In the genomic region with DNA sequence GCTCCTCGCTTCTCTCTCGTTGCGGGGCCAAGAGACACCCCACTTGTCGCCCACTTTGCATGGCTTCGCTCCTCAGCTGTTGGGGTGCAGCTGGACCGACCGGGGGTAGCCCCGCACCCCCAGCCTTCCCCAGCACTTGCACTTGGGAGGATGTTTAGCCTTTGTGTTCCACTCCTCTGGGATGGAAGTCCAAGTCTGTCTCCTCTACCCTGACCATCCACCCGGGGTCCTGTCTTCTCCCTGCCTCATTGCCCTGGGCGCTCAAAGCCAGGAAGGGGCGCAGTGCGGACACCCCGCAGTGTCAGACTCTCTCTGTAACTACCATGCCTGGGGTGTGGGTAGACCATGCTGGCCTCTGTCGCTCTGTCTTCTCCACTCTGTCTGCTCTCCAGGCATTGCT, we compare ENCODE assay signal across 9 mouse cellular contexts. TPM values are rescaled to one million over a fixed set of nuclear protein-coding genes. Genes with fewer than 3 reads are reported as not detected.
A peak's percentile ranks its signal among the peaks of the same experiment; 100 is the strongest.
DNase-seq lines count a peak whose midpoint lies in the region; ATAC-seq lines count a peak whose summit lies in the region.
"Had no signal": no experiment of that assay in that cellular context is flagged by ENCODE, and none has a peak within 500 bp of the region (broad histone marks: within the 10 kb centered on the region; RNA-seq: fewer than 3 reads in every experiment).

No protein-coding gene starts in this region.

- peak overlapping the region; percentile 44 for H3K4me3 ChIP-seq in heart, embryonic 15.5 days
- H3K4me3 ChIP-seq in embryonic facial prominence, embryonic 10.5 days = peak overlapping the region; percentile 69
- peak overlapping the region; percentile 67 for H3K4me3 ChIP-seq in hindbrain, embryonic 15.5 days
- H3K4me3 ChIP-seq in midbrain, embryonic 14.5 days (replicated peaks; ENCODE audit: low read depth, low read length) = peak overlapping the region; percentile 59

- H3K9ac ChIP-seq in heart, embryonic 15.5 days = peak overlapping the region; percentile 17; the same call in 1 of the 2 replicates
- peak overlapping the region; percentile 65 for H3K9ac ChIP-seq in hindbrain, embryonic 15.5 days
- peak overlapping the region; percentile 68 for H3K9ac ChIP-seq in midbrain, embryonic 14.5 days (replicated peaks; ENCODE audit: low read length)

- 22% methylated on average over 14 of the region's 14 CpGs for WGBS in heart, embryonic 15.5 days
- 18% methylated on average over 14 of the region's 14 CpGs for WGBS in embryonic facial prominence, embryonic 10.5 days
- WGBS in hindbrain, embryonic 15.5 days = 12% methylated on average over 12 of the region's 14 CpGs
- WGBS in midbrain, embryonic 14.5 days = 12% methylated on average over 13 of the region's 14 CpGs

- no peaks in the 10 kb centered on the region for H3K36me3 ChIP-seq in heart, embryonic 15.5 days
- no peaks in the 10 kb centered on the region for H3K36me3 ChIP-seq in embryonic facial prominence, embryonic 10.5 days (replicated peaks)
- H3K36me3 ChIP-seq in hindbrain, embryonic 15.5 days = no peaks in the 10 kb centered on the region
- H3K36me3 ChIP-seq in midbrain, embryonic 14.5 days (ENCODE audit: control insufficient read depth, insufficient read depth, low read length) = no peaks in the 10 kb centered on the region

- no peak for ATAC-seq in heart, embryonic 15.5 days (replicated peaks; ENCODE audit: insufficient number of reproducible peaks, insufficient read depth, low FRiP score, low read depth)
- ATAC-seq in hindbrain, embryonic 15.5 days (ENCODE audit: low FRiP score, low read depth) = peak; percentile 76
- ATAC-seq in midbrain, embryonic 14.5 days (ENCODE audit: low FRiP score, low TSS enrichment) = peak; percentile 32

- H3K4me2 ChIP-seq in heart, embryonic 15.5 days = peak overlapping the region; percentile 80
- H3K4me2 ChIP-seq in hindbrain, embryonic 15.5 days = peak overlapping the region; percentile 99
- H3K4me2 ChIP-seq in midbrain, embryonic 14.5 days (ENCODE audit: low read length) = peak overlapping the region; percentile 98

- no peak for DNase-seq in heart, adult 8-10 months (ENCODE audit: low spot score)
- DNase-seq in embryonic facial prominence, embryonic 10.5 days (ENCODE audit: low spot score) = no peak
- peak; percentile 33 for DNase-seq in midbrain, embryonic 14.5 days
- no peak for DNase-seq in thymus, adult 18-20 months
- DNase-seq in urinary bladder, postnatal 10 days (ENCODE audit: low spot score) = no peak
- no peak for DNase-seq in spleen, adult 12 weeks (ENCODE audit: low spot score)

- H3K27ac ChIP-seq in heart, embryonic 15.5 days = no peak overlapping the region
- 0 out of 2 replicates have a peak overlapping the region, but pooled peaks have one; percentile 49 for H3K27ac ChIP-seq in embryonic facial prominence, embryonic 10.5 days (replicated peaks)
- H3K27ac ChIP-seq in hindbrain, embryonic 15.5 days (replicated peaks) = no peak overlapping the region; the same call in 1 of the 2 replicates
- H3K27ac ChIP-seq in midbrain, embryonic 14.5 days (replicated peaks; ENCODE audit: low read depth, low read length) = no peak overlapping the region

- H3K9me3 ChIP-seq in heart, embryonic 15.5 days (replicated peaks) = no peaks in the 10 kb centered on the region
- no peaks in the 10 kb centered on the region for H3K9me3 ChIP-seq in embryonic facial prominence, embryonic 10.5 days
- H3K9me3 ChIP-seq in hindbrain, embryonic 15.5 days = no peaks in the 10 kb centered on the region
- no peaks in the 10 kb centered on the region for H3K9me3 ChIP-seq in midbrain, embryonic 14.5 days (ENCODE audit: control insufficient read depth, low read length)

- H3K27me3 ChIP-seq in heart, embryonic 15.5 days = peaks cover 34% of the 10 kb centered on the region
- peaks cover 45% of the 10 kb centered on the region for H3K27me3 ChIP-seq in embryonic facial prominence, embryonic 10.5 days (replicated peaks; ENCODE audit: low read depth, poor library complexity, severe bottlenecking)
- 0 out of 2 replicates have a peak, but pooled peaks cover 3% of the 10 kb centered on the region for H3K27me3 ChIP-seq in hindbrain, embryonic 15.5 days
- H3K27me3 ChIP-seq in midbrain, embryonic 14.5 days (ENCODE audit: control insufficient read depth, insufficient read depth, low read length) = no peaks in the 10 kb centered on the region

- peaks cover 7% of the 10 kb centered on the region for H3K4me1 ChIP-seq in heart, embryonic 15.5 days (replicated peaks)
- peaks cover 10% of the 10 kb centered on the region for H3K4me1 ChIP-seq in embryonic facial prominence, embryonic 10.5 days
- peaks cover 12% of the 10 kb centered on the region for H3K4me1 ChIP-seq in hindbrain, embryonic 15.5 days (replicated peaks)
- peaks cover 7% of the 10 kb centered on the region; the same call in 1 of the 2 replicates for H3K4me1 ChIP-seq in midbrain, embryonic 14.5 days (ENCODE audit: control insufficient read depth, insufficient read depth, low read length)

RNA-seq across cellular contexts. Expression of gene L3mbtl4, which starts 0.4 kb away (rescaled TPM):
- 0.06 TPM in 1 of 2 replicates, not detected in the other for polyA plus RNA-seq in heart, embryonic 15.5 days (2015; fragmentation: Nextera tagmentation; extraction: Ambion mirVana)
- total RNA-seq in heart, adult 8-10 months (2022) = not detected
- 0.11 TPM in 1 of 2 replicates, not detected in the other for polyA plus RNA-seq in embryonic facial prominence, embryonic 10.5 days (2016; fragmentation: Nextera tagmentation; extraction: Ambion mirVana)
- polyA plus RNA-seq in hindbrain, embryonic 15.5 days (2015; fragmentation: Nextera tagmentation; extraction: Ambion mirVana) = 4.5 and 4.6 TPM in 2 replicates
- polyA plus RNA-seq in midbrain, embryonic 14.5 days (2014; fragmentation: Nextera tagmentation; extraction: Ambion mirVana) = 4.0 and 4.2 TPM in 2 replicates
- total RNA-seq: MEL had no signal

Comparison
In these comparisons a context has a peak if more than half of its experiments do, and no peak if none do; other contexts are left out.
1. H3K9ac ChIP-seq: peak in every context shown above with its lines; median percentile 68 in midbrain, embryonic 14.5 days; 65 in hindbrain, embryonic 15.5 days; 17 in heart, embryonic 15.5 days.